Mouse (Mus musculus): ENCODE measurements around the gene Cd63. TPM values are rescaled to one million over a fixed set of nuclear protein-coding genes. Genes with fewer than 3 reads are reported as not detected.

The Cd63 gene
- polyA plus RNA-seq, 1 experiment from 2014 or later = 119 TPM

- H3K9me3 ChIP-seq (ENCODE audit: control insufficient read depth, low read length) = no peaks in the 10 kb centered on the region
- peaks cover 6% of the 10 kb centered on the region for H3K36me3 ChIP-seq (ENCODE audit: control insufficient read depth, insufficient read depth)
- H3K9ac ChIP-seq (replicated peaks; ENCODE audit: low read depth, low read length) = no peak overlapping the region
- no peaks in the 10 kb centered on the region for H3K27me3 ChIP-seq (replicated peaks; ENCODE audit: control insufficient read depth, insufficient read depth, low read length)
- peak overlapping the region; percentile 80 for H3K4me3 ChIP-seq (replicated peaks; ENCODE audit: low read length)
- no peak for ATAC-seq
- H3K4me2 ChIP-seq (ENCODE audit: low read length) = peak overlapping the region; percentile 66
- no peak overlapping the region for H3K27ac ChIP-seq (ENCODE audit: low read length)
- 5% methylated on average over 1 of the region's 2 CpGs for WGBS
- peaks cover 32% of the 10 kb centered on the region for H3K4me1 ChIP-seq (replicated peaks; ENCODE audit: control insufficient read depth, insufficient read depth, low read length)
Observed at GRCm38 (mm10) chr10:128889846-128890245, 10.9 kb upstream of the Cd63 start.

GRCm38 (mm10) chr10:128890383-128891295 lies 10.2 kb upstream of the Cd63 start:
- peak overlapping the region; percentile 66 for H3K4me2 ChIP-seq (ENCODE audit: low read length)
- ATAC-seq = no peak; the same call in 1 of the 2 replicates
- no peaks in the 10 kb centered on the region for H3K9me3 ChIP-seq (ENCODE audit: control insufficient read depth, low read length)
- peak overlapping the region; percentile 85 for H3K9ac ChIP-seq (replicated peaks; ENCODE audit: low read depth, low read length)
- H3K4me3 ChIP-seq (replicated peaks; ENCODE audit: low read length) = peak overlapping the region; percentile 80
- H3K27me3 ChIP-seq (replicated peaks; ENCODE audit: control insufficient read depth, insufficient read depth, low read length) = no peaks in the 10 kb centered on the region
- H3K27ac ChIP-seq (ENCODE audit: low read length) = peak overlapping the region; percentile 93
- peaks cover 2% of the 10 kb centered on the region; the same call in 1 of the 2 replicates for H3K36me3 ChIP-seq (ENCODE audit: control insufficient read depth, insufficient read depth)
- H3K4me1 ChIP-seq (replicated peaks; ENCODE audit: control insufficient read depth, insufficient read depth, low read length) = peaks cover 37% of the 10 kb centered on the region
- under 1% methylated on average over 40 of the region's 40 CpGs for WGBS

- ATAC-seq = peak; percentile 84
- Histone ChIP-seq H3K4me3 (replicated peaks; ENCODE audit: low read length) (peak within 1 kb of the TSS; percentile 80), H3K36me3 (ENCODE audit: control insufficient read depth, insufficient read depth) (no peaks in the 10 kb centered on the region), H3K4me2 (ENCODE audit: low read length) (peak within 1 kb of the TSS; percentile 73), H3K27ac (ENCODE audit: low read length) (peak within 1 kb of the TSS; percentile 93), H3K4me1 (replicated peaks; ENCODE audit: control insufficient read depth, insufficient read depth, low read length) (peaks cover 45% of the 10 kb centered on the region), H3K9me3 (ENCODE audit: control insufficient read depth, low read length) (no peaks in the 10 kb centered on the region), H3K9ac (replicated peaks; ENCODE audit: low read depth, low read length) (peak within 1 kb of the TSS; percentile 85), H3K27me3 (replicated peaks; ENCODE audit: control insufficient read depth, insufficient read depth, low read length) (peaks cover 3% of the 10 kb centered on the region)
- under 1% methylated on average over 60 of the region's 89 CpGs for WGBS
Observed at GRCm38 (mm10) chr10:128891296-128892094, 9.3 kb upstream of the Cd63 start, which contains the start of gene Gdf11. Gene Gdf11 (minus strand): TSS chr10:128891718.

- Histone ChIP-seq H3K9me3 (ENCODE audit: control insufficient read depth, low read length) (no peaks in the 10 kb centered on the region), H3K4me3 (replicated peaks; ENCODE audit: low read length) (peak overlapping the region; percentile 80), H3K9ac (replicated peaks; ENCODE audit: low read depth, low read length) (peak overlapping the region; percentile 85), H3K36me3 (ENCODE audit: control insufficient read depth, insufficient read depth) (no peaks in the 10 kb centered on the region), H3K27ac (ENCODE audit: low read length) (peak overlapping the region; percentile 93), H3K4me1 (replicated peaks; ENCODE audit: control insufficient read depth, insufficient read depth, low read length) (peaks cover 53% of the 10 kb centered on the region), H3K4me2 (ENCODE audit: low read length) (peak overlapping the region; percentile 73), H3K27me3 (replicated peaks; ENCODE audit: control insufficient read depth, insufficient read depth, low read length) (peaks cover 3% of the 10 kb centered on the region)
- peak; percentile 21 for ATAC-seq
- WGBS = 2% methylated on average over 9 of the region's 9 CpGs
Observed at GRCm38 (mm10) chr10:128892246-128892645, 8.5 kb upstream of the Cd63 start.

GRCm38 (mm10) chr10:128895437-128895836 lies 5.4 kb upstream of the Cd63 start:
- H3K4me3 ChIP-seq (replicated peaks; ENCODE audit: low read length) = no peak overlapping the region
- WGBS = under 1% methylated on average over 9 of the region's 9 CpGs

GRCm38 (mm10) chr10:128895952-128896693 lies 4.7 kb upstream of the Cd63 start:
- Histone ChIP-seq H3K9ac (replicated peaks; ENCODE audit: low read depth, low read length) (peak overlapping the region; percentile 41; the same call in 1 of the 2 replicates), H3K4me1 (replicated peaks; ENCODE audit: control insufficient read depth, insufficient read depth, low read length) (peaks cover 31% of the 10 kb centered on the region), H3K27me3 (replicated peaks; ENCODE audit: control insufficient read depth, insufficient read depth, low read length) (peaks cover 3% of the 10 kb centered on the region), H3K27ac (ENCODE audit: low read length) (no peak overlapping the region), H3K9me3 (ENCODE audit: control insufficient read depth, low read length) (no peaks in the 10 kb centered on the region), H3K4me3 (replicated peaks; ENCODE audit: low read length) (0 out of 2 replicates have a peak overlapping the region, but pooled peaks have one; percentile 11), H3K4me2 (ENCODE audit: low read length) (peak overlapping the region; percentile 28), H3K36me3 (ENCODE audit: control insufficient read depth, insufficient read depth) (no peaks in the 10 kb centered on the region)
- WGBS = 2% methylated on average over 17 of the region's 17 CpGs
- ATAC-seq = peak; percentile 42

More at GRCm38 (mm10) chr10:128895437-128895836, 5.4 kb upstream of the Cd63 start:
- Histone ChIP-seq H3K9ac (replicated peaks; ENCODE audit: low read depth, low read length) (no peak overlapping the region), H3K27ac (ENCODE audit: low read length) (no peak overlapping the region), H3K36me3 (ENCODE audit: control insufficient read depth, insufficient read depth) (no peaks in the 10 kb centered on the region), H3K9me3 (ENCODE audit: control insufficient read depth, low read length) (no peaks in the 10 kb centered on the region), H3K4me2 (ENCODE audit: low read length) (peak overlapping the region; percentile 28), H3K27me3 (replicated peaks; ENCODE audit: control insufficient read depth, insufficient read depth, low read length) (peaks cover 3% of the 10 kb centered on the region), H3K4me1 (replicated peaks; ENCODE audit: control insufficient read depth, insufficient read depth, low read length) (peaks cover 34% of the 10 kb centered on the region)
- no peak for ATAC-seq

GRCm38 (mm10) chr10:128896807-128897206 lies 4.0 kb upstream of the Cd63 start:
- peaks cover 31% of the 10 kb centered on the region for H3K4me1 ChIP-seq (replicated peaks; ENCODE audit: control insufficient read depth, insufficient read depth, low read length)
- H3K27ac ChIP-seq (ENCODE audit: low read length) = no peak overlapping the region
- H3K4me3 ChIP-seq (replicated peaks; ENCODE audit: low read length) = no peak overlapping the region
- ATAC-seq = no peak
- no peaks in the 10 kb centered on the region for H3K36me3 ChIP-seq (ENCODE audit: control insufficient read depth, insufficient read depth)
- H3K9ac ChIP-seq (replicated peaks; ENCODE audit: low read depth, low read length) = no peak overlapping the region
- H3K27me3 ChIP-seq (replicated peaks; ENCODE audit: control insufficient read depth, insufficient read depth, low read length) = peaks cover 3% of the 10 kb centered on the region
- 48% methylated on average over 1 of the region's 1 CpGs for WGBS
- H3K9me3 ChIP-seq (ENCODE audit: control insufficient read depth, low read length) = no peaks in the 10 kb centered on the region
- H3K4me2 ChIP-seq (ENCODE audit: low read length) = no peak overlapping the region

GRCm38 (mm10) chr10:128897501-128897900 lies 3.3 kb upstream of the Cd63 start:
- no peak overlapping the region for H3K4me3 ChIP-seq (replicated peaks; ENCODE audit: low read length)
- WGBS = 0% methylated on average over 1 of the region's 1 CpGs
- no peak overlapping the region for H3K9ac ChIP-seq (replicated peaks; ENCODE audit: low read depth, low read length)
- no peaks in the 10 kb centered on the region for H3K9me3 ChIP-seq (ENCODE audit: control insufficient read depth, low read length)
- H3K4me1 ChIP-seq (replicated peaks; ENCODE audit: control insufficient read depth, insufficient read depth, low read length) = peaks cover 28% of the 10 kb centered on the region
- H3K4me2 ChIP-seq (ENCODE audit: low read length) = no peak overlapping the region
- H3K27ac ChIP-seq (ENCODE audit: low read length) = no peak overlapping the region
- H3K36me3 ChIP-seq (ENCODE audit: control insufficient read depth, insufficient read depth) = no peaks in the 10 kb centered on the region
- peaks cover 3% of the 10 kb centered on the region for H3K27me3 ChIP-seq (replicated peaks; ENCODE audit: control insufficient read depth, insufficient read depth, low read length)
- ATAC-seq = peak; percentile 33

Data from forebrain, embryonic 16.5 days (tissue).